Mouse (Mus musculus): Measurements from ENCODE around the gene Lurap1. TPM values are rescaled to one million over a fixed set of nuclear protein-coding genes. Genes with fewer than 3 reads are reported as not detected.
A peak's percentile ranks its signal among the peaks of the same experiment; 100 is the strongest.

Lurap1 gene
- polyA plus RNA-seq, 1 experiment from 2014 or later: 2.4 TPM

- Histone ChIP-seq H3K4me2 (ENCODE audit: low read depth, severe bottlenecking) (peak overlapping the region; percentile 62), H3K27me3 (ENCODE audit: control insufficient read depth, insufficient read depth, low read length) (no peaks in the 10 kb centered on the region), H3K27ac (replicated peaks; ENCODE audit: low read depth, low read length) (no peak overlapping the region), H3K36me3 (ENCODE audit: control insufficient read depth, insufficient read depth, low read length) (peaks cover 3% of the 10 kb centered on the region; the same call in 1 of the 2 replicates), H3K4me1 (ENCODE audit: control insufficient read depth, insufficient read depth, low read length) (peaks cover 8% of the 10 kb centered on the region; the same call in 1 of the 2 replicates), H3K9ac (ENCODE audit: low read length) (peak overlapping the region; percentile 34), H3K4me3 (ENCODE audit: low read depth, low read length) (peak overlapping the region; percentile 46), H3K9me3 (ENCODE audit: control insufficient read depth, low read length) (no peaks in the 10 kb centered on the region)
- DNase-seq (ENCODE audit: low spot score): no peak
- no peak for ATAC-seq (ENCODE audit: insufficient number of reproducible peaks, low FRiP score, low TSS enrichment, low read depth)
- 0% methylated on average over 1 of the region's 1 CpGs for WGBS
These were observed 28.4 kb downstream of the Lurap1 start for GRCm38 (mm10) chr4:116122762-116123161.

GRCm38 (mm10) chr4:116111486-116111885, 39.7 kb downstream of the Lurap1 start:
- Histone ChIP-seq H3K36me3 (ENCODE audit: control insufficient read depth, insufficient read depth, low read length) (peaks cover 3% of the 10 kb centered on the region), H3K9ac (ENCODE audit: low read length) (no peak overlapping the region), H3K27me3 (ENCODE audit: control insufficient read depth, insufficient read depth, low read length) (no peaks in the 10 kb centered on the region), H3K4me1 (ENCODE audit: control insufficient read depth, insufficient read depth, low read length) (no peaks in the 10 kb centered on the region), H3K4me3 (ENCODE audit: low read depth, low read length) (no peak overlapping the region), H3K27ac (replicated peaks; ENCODE audit: low read depth, low read length) (no peak overlapping the region), H3K9me3 (ENCODE audit: control insufficient read depth, low read length) (no peaks in the 10 kb centered on the region), H3K4me2 (ENCODE audit: low read depth, severe bottlenecking) (no peak overlapping the region)
- 90% methylated on average over 2 of the region's 2 CpGs for WGBS
- ATAC-seq (ENCODE audit: insufficient number of reproducible peaks, low FRiP score, low TSS enrichment, low read depth): no peak
- no peak for DNase-seq (ENCODE audit: low spot score)

GRCm38 (mm10) chr4:116110695-116111094, 40.4 kb downstream of the Lurap1 start:
- no peaks in the 10 kb centered on the region for H3K4me1 ChIP-seq (ENCODE audit: control insufficient read depth, insufficient read depth, low read length)
- 92% methylated on average over 6 of the region's 6 CpGs for WGBS
- peaks cover 3% of the 10 kb centered on the region for H3K36me3 ChIP-seq (ENCODE audit: control insufficient read depth, insufficient read depth, low read length)
- no peak overlapping the region for H3K27ac ChIP-seq (replicated peaks; ENCODE audit: low read depth, low read length)
- DNase-seq (ENCODE audit: low spot score) (no peak), ATAC-seq (ENCODE audit: insufficient number of reproducible peaks, low FRiP score, low TSS enrichment, low read depth) (no peak)
- no peak overlapping the region for H3K9ac ChIP-seq (ENCODE audit: low read length)
- H3K4me2 ChIP-seq (ENCODE audit: low read depth, severe bottlenecking): no peak overlapping the region
- no peaks in the 10 kb centered on the region for H3K9me3 ChIP-seq (ENCODE audit: control insufficient read depth, low read length)
- no peak overlapping the region for H3K4me3 ChIP-seq (ENCODE audit: low read depth, low read length)
- no peaks in the 10 kb centered on the region for H3K27me3 ChIP-seq (ENCODE audit: control insufficient read depth, insufficient read depth, low read length)

GRCm38 (mm10) chr4:116105278-116105677, 45.9 kb downstream of the Lurap1 start:
- H3K4me2 ChIP-seq (ENCODE audit: low read depth, severe bottlenecking): no peak overlapping the region
- H3K27me3 ChIP-seq (ENCODE audit: control insufficient read depth, insufficient read depth, low read length): no peaks in the 10 kb centered on the region
- ATAC-seq (ENCODE audit: insufficient number of reproducible peaks, low FRiP score, low TSS enrichment, low read depth): no peak
- H3K9me3 ChIP-seq (ENCODE audit: control insufficient read depth, low read length): no peaks in the 10 kb centered on the region
- WGBS: 97% methylated on average over 5 of the region's 5 CpGs
- H3K27ac ChIP-seq (replicated peaks; ENCODE audit: low read depth, low read length): no peak overlapping the region
- H3K4me1 ChIP-seq (ENCODE audit: control insufficient read depth, insufficient read depth, low read length): no peaks in the 10 kb centered on the region
- peaks cover 15% of the 10 kb centered on the region; the same call in 1 of the 2 replicates for H3K36me3 ChIP-seq (ENCODE audit: control insufficient read depth, insufficient read depth, low read length)
- no peak for DNase-seq (ENCODE audit: low spot score)
- H3K4me3 ChIP-seq (ENCODE audit: low read depth, low read length): no peak overlapping the region
- no peak overlapping the region for H3K9ac ChIP-seq (ENCODE audit: low read length)

DNA sequence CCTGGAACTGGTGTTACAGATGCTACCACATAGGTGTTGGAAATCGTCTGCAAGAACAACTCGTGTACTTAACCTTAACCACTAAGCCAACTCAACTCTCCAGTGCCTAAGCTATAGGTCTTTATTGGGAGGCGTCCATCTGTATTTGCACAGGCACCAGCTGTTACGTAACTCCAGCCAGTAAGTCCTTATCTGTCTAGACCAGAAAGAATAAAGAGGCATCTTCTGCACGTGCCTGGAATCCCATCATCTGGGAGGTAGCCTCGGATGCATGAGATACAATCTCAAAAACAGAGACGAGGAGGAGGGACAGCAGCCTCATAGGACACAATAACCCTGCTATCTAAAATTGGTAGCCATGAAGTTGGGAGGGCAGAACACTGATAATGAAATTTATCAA, 50.2 kb downstream of the Lurap1 start:
- Histone ChIP-seq H3K9me3 (ENCODE audit: control insufficient read depth, low read length) (no peaks in the 10 kb centered on the region), H3K9ac (ENCODE audit: low read length) (no peak overlapping the region), H3K36me3 (ENCODE audit: control insufficient read depth, insufficient read depth, low read length) (peaks cover 42% of the 10 kb centered on the region), H3K27ac (replicated peaks; ENCODE audit: low read depth, low read length) (no peak overlapping the region), H3K4me3 (ENCODE audit: low read depth, low read length) (no peak overlapping the region), H3K4me2 (ENCODE audit: low read depth, severe bottlenecking) (no peak overlapping the region), H3K4me1 (ENCODE audit: control insufficient read depth, insufficient read depth, low read length) (no peaks in the 10 kb centered on the region), H3K27me3 (ENCODE audit: control insufficient read depth, insufficient read depth, low read length) (no peaks in the 10 kb centered on the region)
- DNase-seq (ENCODE audit: low spot score) (no peak), ATAC-seq (ENCODE audit: insufficient number of reproducible peaks, low FRiP score, low TSS enrichment, low read depth) (no peak)
- 86% methylated on average over 7 of the region's 7 CpGs for WGBS

- WGBS: 85% methylated on average over 8 of the region's 8 CpGs
- Histone ChIP-seq H3K27ac (replicated peaks; ENCODE audit: low read depth, low read length) (no peak overlapping the region), H3K4me2 (ENCODE audit: low read depth, severe bottlenecking) (no peak overlapping the region), H3K27me3 (ENCODE audit: control insufficient read depth, insufficient read depth, low read length) (no peaks in the 10 kb centered on the region), H3K9ac (ENCODE audit: low read length) (no peak overlapping the region), H3K36me3 (ENCODE audit: control insufficient read depth, insufficient read depth, low read length) (peaks cover 50% of the 10 kb centered on the region), H3K4me1 (ENCODE audit: control insufficient read depth, insufficient read depth, low read length) (no peaks in the 10 kb centered on the region), H3K9me3 (ENCODE audit: control insufficient read depth, low read length) (no peaks in the 10 kb centered on the region), H3K4me3 (ENCODE audit: low read depth, low read length) (no peak overlapping the region)
- ATAC-seq (ENCODE audit: insufficient number of reproducible peaks, low FRiP score, low TSS enrichment, low read depth) (no peak), DNase-seq (ENCODE audit: low spot score) (no peak)
These were observed 53.9 kb downstream of the Lurap1 start for GRCm38 (mm10) chr4:116097211-116097610.

GRCm38 (mm10) chr4:116096291-116096690, 54.8 kb downstream of the Lurap1 start:
- Histone ChIP-seq H3K36me3 (ENCODE audit: control insufficient read depth, insufficient read depth, low read length) (peaks cover 46% of the 10 kb centered on the region), H3K4me3 (ENCODE audit: low read depth, low read length) (no peak overlapping the region), H3K4me1 (ENCODE audit: control insufficient read depth, insufficient read depth, low read length) (no peaks in the 10 kb centered on the region), H3K9ac (ENCODE audit: low read length) (no peak overlapping the region), H3K27ac (replicated peaks; ENCODE audit: low read depth, low read length) (no peak overlapping the region), H3K4me2 (ENCODE audit: low read depth, severe bottlenecking) (no peak overlapping the region), H3K9me3 (ENCODE audit: control insufficient read depth, low read length) (no peaks in the 10 kb centered on the region), H3K27me3 (ENCODE audit: control insufficient read depth, insufficient read depth, low read length) (no peaks in the 10 kb centered on the region)
- WGBS: 89% methylated on average over 10 of the region's 10 CpGs
- DNase-seq (ENCODE audit: low spot score) (no peak), ATAC-seq (ENCODE audit: insufficient number of reproducible peaks, low FRiP score, low TSS enrichment, low read depth) (no peak)

DNA sequence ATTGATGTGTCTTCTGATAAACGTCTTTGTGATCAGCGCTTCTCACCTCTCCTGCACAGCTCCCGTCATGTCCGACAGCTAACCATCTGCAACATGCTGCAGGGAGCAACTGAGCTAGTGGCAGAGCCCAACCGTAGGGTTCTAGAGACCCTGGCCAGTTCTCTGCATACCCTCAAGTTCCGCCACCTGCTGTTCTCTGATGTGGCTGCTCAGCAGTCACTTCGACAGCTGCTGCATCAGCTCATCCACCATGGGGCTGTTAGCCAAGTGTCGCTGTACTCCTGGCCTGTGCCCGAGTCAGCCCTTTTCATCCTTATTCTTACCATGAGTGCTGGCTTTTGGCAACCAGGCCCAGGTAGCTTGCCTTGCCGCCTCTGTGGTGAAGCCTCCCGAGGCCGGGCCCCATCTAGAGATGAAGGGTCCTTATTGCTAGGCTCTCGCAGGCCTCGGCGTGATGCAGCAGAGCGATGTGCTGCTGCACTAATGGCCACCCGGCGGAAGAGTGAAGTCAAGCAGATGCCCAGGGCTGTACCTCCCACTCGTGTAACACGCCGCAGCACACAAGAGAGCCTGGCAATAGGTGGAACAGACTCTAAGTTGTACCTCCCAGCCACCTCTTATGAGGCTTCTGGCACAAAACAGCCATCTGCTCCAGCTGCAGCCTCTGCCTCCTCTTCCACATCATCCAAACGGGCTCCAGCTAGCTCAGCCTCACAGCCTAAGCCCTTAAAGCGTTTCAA, 62.5 kb downstream of the Lurap1 start:
- Histone ChIP-seq H3K27me3 (ENCODE audit: control insufficient read depth, insufficient read depth, low read length) (no peaks in the 10 kb centered on the region), H3K9ac (ENCODE audit: low read length) (no peak overlapping the region), H3K4me2 (ENCODE audit: low read depth, severe bottlenecking) (no peak overlapping the region), H3K9me3 (ENCODE audit: control insufficient read depth, low read length) (no peaks in the 10 kb centered on the region), H3K4me3 (ENCODE audit: low read depth, low read length) (no peak overlapping the region), H3K4me1 (ENCODE audit: control insufficient read depth, insufficient read depth, low read length) (no peaks in the 10 kb centered on the region), H3K27ac (replicated peaks; ENCODE audit: low read depth, low read length) (no peak overlapping the region), H3K36me3 (ENCODE audit: control insufficient read depth, insufficient read depth, low read length) (peaks cover 20% of the 10 kb centered on the region)
- DNase-seq (ENCODE audit: low spot score) (no peak), ATAC-seq (ENCODE audit: insufficient number of reproducible peaks, low FRiP score, low TSS enrichment, low read depth) (no peak)
- WGBS: 91% methylated on average over 23 of the region's 23 CpGs

All from limb, embryonic 11.5 days (tissue).